Mouse (Mus musculus): Measurements from ENCODE around the gene Nploc4.
A peak's percentile ranks its signal among the peaks of the same experiment; 100 is the strongest.

DNA sequence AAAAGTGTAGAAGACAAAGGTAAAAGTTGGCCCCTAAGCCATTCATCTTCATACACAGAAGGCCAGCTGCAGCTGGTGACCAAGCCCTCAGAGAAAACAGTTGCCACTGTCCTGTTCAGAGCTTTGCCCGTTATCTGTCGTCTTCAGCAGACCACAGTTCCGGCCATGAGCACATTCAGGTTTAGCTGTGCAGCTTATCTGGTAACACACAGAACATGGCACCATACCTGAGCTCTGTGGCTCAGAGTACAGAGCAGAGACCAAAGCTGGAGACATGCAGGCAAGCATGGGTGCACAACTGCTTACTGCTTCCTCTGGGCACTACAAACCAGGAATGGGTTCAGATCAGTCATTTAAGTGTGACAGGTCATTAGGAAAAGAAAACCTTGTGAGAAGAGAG, 31.6 kb downstream of the Nploc4 start:
- TF ChIP-seq TAL1 (IDR thresholded peaks at IDR 0.05; ENCODE audit: low read length), result peak; percentile 54
- TF ChIP-seq GATA1 (IDR thresholded peaks at IDR 0.05; ENCODE audit: low read length), result no peak
